Mouse (Mus musculus) E14TG2a.4 (cell line): ENCODE data around the gene Cep19.

ENCODE experiments used
- CTCF ChIP-seq: conservative IDR thresholded peaks from 2 replicates; pipeline ENCODE4 v1.5.1; 2014; ENCODE audit warnings: low read length
- NANOG ChIP-seq: IDR thresholded peaks from 2 replicates; pipeline ENCODE4 v1.6.1; 2014; ENCODE audit warnings: borderline replicate concordance, low read length, mixed read lengths

GRCm38 (mm10) chr16:32115781-32116180 lies 16.2 kb downstream of the Cep19 start:
- TF ChIP-seq CTCF (no peak), NANOG (no peak)
